Mouse (Mus musculus): ENCODE data around the gene S100a6. TPM values are rescaled to one million over a fixed set of nuclear protein-coding genes. Genes with fewer than 3 reads are reported as not detected.

The S100a6 gene
- polyA plus RNA-seq, 1 experiment from 2014 or later = 422 TPM

- no peak for ATAC-seq
- 90% methylated on average over 2 of the region's 2 CpGs for WGBS
These were observed 37.1 kb downstream of the S100a6 start for GRCm38 (mm10) chr3:90649832-90650231.

GRCm38 (mm10) chr3:90652878-90653508 is 40.3 kb downstream of the S100a6 start:
- Histone ChIP-seq H3K9ac (ENCODE audit: low read depth, low read length) (no peak overlapping the region), H3K27me3 (replicated peaks; ENCODE audit: control insufficient read depth, insufficient read depth, low read length) (no peaks in the 10 kb centered on the region; the same call in 1 of the 2 replicates), H3K4me1 (ENCODE audit: control insufficient read depth, insufficient read depth, low read length) (no peaks in the 10 kb centered on the region), H3K27ac (ENCODE audit: low read length) (no peak overlapping the region), H3K4me2 (ENCODE audit: low read depth, low read length) (no peak overlapping the region), H3K4me3 (ENCODE audit: low read length) (no peak overlapping the region), H3K9me3 (ENCODE audit: control insufficient read depth, low read length) (no peaks in the 10 kb centered on the region), H3K36me3 (ENCODE audit: control insufficient read depth, insufficient read depth, low read length) (no peaks in the 10 kb centered on the region)
- ATAC-seq = peak; percentile 78
- WGBS = 36% methylated on average over 5 of the region's 5 CpGs

More at GRCm38 (mm10) chr3:90649832-90650231, 37.1 kb downstream of the S100a6 start:
- Histone ChIP-seq H3K4me1 (ENCODE audit: control insufficient read depth, insufficient read depth, low read length) (no peaks in the 10 kb centered on the region), H3K27me3 (replicated peaks; ENCODE audit: control insufficient read depth, insufficient read depth, low read length) (no peaks in the 10 kb centered on the region; the same call in 1 of the 2 replicates), H3K9ac (ENCODE audit: low read depth, low read length) (no peak overlapping the region), H3K9me3 (ENCODE audit: control insufficient read depth, low read length) (no peaks in the 10 kb centered on the region), H3K27ac (ENCODE audit: low read length) (no peak overlapping the region), H3K36me3 (ENCODE audit: control insufficient read depth, insufficient read depth, low read length) (no peaks in the 10 kb centered on the region), H3K4me2 (ENCODE audit: low read depth, low read length) (no peak overlapping the region), H3K4me3 (ENCODE audit: low read length) (no peak overlapping the region)

GRCm38 (mm10) chr3:90653717-90654116 is 41.0 kb downstream of the S100a6 start, which contains the start of gene S100a7a:
Gene S100a7a, plus strand, starts transcription at chr3:90654017.
- no peaks in the 10 kb centered on the region for H3K4me1 ChIP-seq (ENCODE audit: control insufficient read depth, insufficient read depth, low read length)
- H3K4me3 ChIP-seq (ENCODE audit: low read length) = no peak within 1 kb of the TSS
- no peak within 1 kb of the TSS for H3K4me2 ChIP-seq (ENCODE audit: low read depth, low read length)
- H3K27me3 ChIP-seq (replicated peaks; ENCODE audit: control insufficient read depth, insufficient read depth, low read length) = no peaks in the 10 kb centered on the region; the same call in 1 of the 2 replicates
- H3K36me3 ChIP-seq (ENCODE audit: control insufficient read depth, insufficient read depth, low read length) = no peaks in the 10 kb centered on the region
- no peak within 1 kb of the TSS for H3K27ac ChIP-seq (ENCODE audit: low read length)
- ATAC-seq = no peak
- no peaks in the 10 kb centered on the region for H3K9me3 ChIP-seq (ENCODE audit: control insufficient read depth, low read length)
- no peak within 1 kb of the TSS for H3K9ac ChIP-seq (ENCODE audit: low read depth, low read length)

- Histone ChIP-seq H3K4me1 (ENCODE audit: control insufficient read depth, insufficient read depth, low read length) (no peaks in the 10 kb centered on the region), H3K9ac (ENCODE audit: low read depth, low read length) (no peak overlapping the region), H3K9me3 (ENCODE audit: control insufficient read depth, low read length) (no peaks in the 10 kb centered on the region), H3K4me3 (ENCODE audit: low read length) (no peak overlapping the region), H3K4me2 (ENCODE audit: low read depth, low read length) (no peak overlapping the region), H3K36me3 (ENCODE audit: control insufficient read depth, insufficient read depth, low read length) (no peaks in the 10 kb centered on the region), H3K27ac (ENCODE audit: low read length) (no peak overlapping the region), H3K27me3 (replicated peaks; ENCODE audit: control insufficient read depth, insufficient read depth, low read length) (no peaks in the 10 kb centered on the region; the same call in 1 of the 2 replicates)
- no peak for ATAC-seq
- WGBS = 69% methylated on average over 4 of the region's 4 CpGs
These were observed 44.7 kb downstream of the S100a6 start for GRCm38 (mm10) chr3:90657405-90657804.

- no peaks in the 10 kb centered on the region for H3K36me3 ChIP-seq (ENCODE audit: control insufficient read depth, insufficient read depth, low read length)
- no peak overlapping the region for H3K9ac ChIP-seq (ENCODE audit: low read depth, low read length)
- ATAC-seq = no peak
- no peak overlapping the region for H3K4me2 ChIP-seq (ENCODE audit: low read depth, low read length)
- H3K4me1 ChIP-seq (ENCODE audit: control insufficient read depth, insufficient read depth, low read length) = no peaks in the 10 kb centered on the region
- H3K27me3 ChIP-seq (replicated peaks; ENCODE audit: control insufficient read depth, insufficient read depth, low read length) = no peaks in the 10 kb centered on the region
- no peak overlapping the region for H3K4me3 ChIP-seq (ENCODE audit: low read length)
- no peaks in the 10 kb centered on the region for H3K9me3 ChIP-seq (ENCODE audit: control insufficient read depth, low read length)
- H3K27ac ChIP-seq (ENCODE audit: low read length) = no peak overlapping the region
These were observed 46.8 kb downstream of the S100a6 start for GRCm38 (mm10) chr3:90659364-90660044.

- H3K9me3 ChIP-seq (ENCODE audit: control insufficient read depth, low read length) = no peaks in the 10 kb centered on the region
- no peak overlapping the region for H3K4me2 ChIP-seq (ENCODE audit: low read depth, low read length)
- no peaks in the 10 kb centered on the region for H3K4me1 ChIP-seq (ENCODE audit: control insufficient read depth, insufficient read depth, low read length)
- WGBS = 81% methylated on average over 2 of the region's 2 CpGs
- no peaks in the 10 kb centered on the region for H3K36me3 ChIP-seq (ENCODE audit: control insufficient read depth, insufficient read depth, low read length)
- no peaks in the 10 kb centered on the region for H3K27me3 ChIP-seq (replicated peaks; ENCODE audit: control insufficient read depth, insufficient read depth, low read length)
- H3K9ac ChIP-seq (ENCODE audit: low read depth, low read length) = no peak overlapping the region
- H3K4me3 ChIP-seq (ENCODE audit: low read length) = no peak overlapping the region
- ATAC-seq = no peak
- no peak overlapping the region for H3K27ac ChIP-seq (ENCODE audit: low read length)
These were observed 51.5 kb downstream of the S100a6 start for GRCm38 (mm10) chr3:90664219-90664618.

GRCm38 (mm10) chr3:90668846-90669245 is 56.2 kb downstream of the S100a6 start, which contains the start of gene S100a8:
Gene S100a8, plus strand, starts transcription at chr3:90668978.
- Histone ChIP-seq H3K4me2 (ENCODE audit: low read depth, low read length) (no peak within 1 kb of the TSS), H3K36me3 (ENCODE audit: control insufficient read depth, insufficient read depth, low read length) (no peaks in the 10 kb centered on the region), H3K27ac (ENCODE audit: low read length) (no peak within 1 kb of the TSS), H3K9me3 (ENCODE audit: control insufficient read depth, low read length) (no peaks in the 10 kb centered on the region), H3K4me1 (ENCODE audit: control insufficient read depth, insufficient read depth, low read length) (no peaks in the 10 kb centered on the region), H3K4me3 (ENCODE audit: low read length) (no peak within 1 kb of the TSS), H3K9ac (ENCODE audit: low read depth, low read length) (no peak within 1 kb of the TSS), H3K27me3 (replicated peaks; ENCODE audit: control insufficient read depth, insufficient read depth, low read length) (no peaks in the 10 kb centered on the region)
- WGBS = 63% methylated on average over 8 of the region's 8 CpGs
- ATAC-seq = no peak

Other genes starting within 250 kb of the S100a6 start
- 8.4 and 8.6 TPM in 2 replicates for gene Slc27a3, start 222.9 kb upstream of the S100a6 start, polyA plus RNA-seq (2015; fragmentation: Nextera tagmentation; extraction: Ambion mirVana)
- 20.2 and 22.1 TPM in 2 replicates for gene Ints3, start 179.3 kb upstream of the S100a6 start, polyA plus RNA-seq (2015; fragmentation: Nextera tagmentation; extraction: Ambion mirVana)
- gene Npr1, start 147.0 kb upstream of the S100a6 start, polyA plus RNA-seq (2015; fragmentation: Nextera tagmentation; extraction: Ambion mirVana) = 5.6 and 6.6 TPM in 2 replicates
- 125 and 140 TPM in 2 replicates for gene Ilf2, start 136.8 kb upstream of the S100a6 start, polyA plus RNA-seq (2015; fragmentation: Nextera tagmentation; extraction: Ambion mirVana)
- gene Snapin, start 121.8 kb upstream of the S100a6 start, polyA plus RNA-seq (2015; fragmentation: Nextera tagmentation; extraction: Ambion mirVana) = 74.7 and 79.4 TPM in 2 replicates
- 90.4 and 99.8 TPM in 2 replicates for gene Chtop, start 103.4 kb upstream of the S100a6 start, polyA plus RNA-seq (2015; fragmentation: Nextera tagmentation; extraction: Ambion mirVana)
- 142 and 192 TPM in 2 replicates for gene S100a1, start 98.5 kb upstream of the S100a6 start, polyA plus RNA-seq (2015; fragmentation: Nextera tagmentation; extraction: Ambion mirVana)
- 38.5 and 40.8 TPM in 2 replicates for gene S100a13, start 98.4 kb upstream of the S100a6 start, polyA plus RNA-seq (2015; fragmentation: Nextera tagmentation; extraction: Ambion mirVana)
- 7.1 and 10.7 TPM in 2 replicates for gene S100a14, start 86.0 kb upstream of the S100a6 start, polyA plus RNA-seq (2015; fragmentation: Nextera tagmentation; extraction: Ambion mirVana)
- 99.1 and 113 TPM in 2 replicates for gene S100a16, start 75.6 kb upstream of the S100a6 start, polyA plus RNA-seq (2015; fragmentation: Nextera tagmentation; extraction: Ambion mirVana)
- gene S100a3, start 52.3 kb upstream of the S100a6 start, polyA plus RNA-seq (2015; fragmentation: Nextera tagmentation; extraction: Ambion mirVana) = 0.23 and 0.29 TPM in 2 replicates
- gene S100a2, start 22.6 kb upstream of the S100a6 start, polyA plus RNA-seq (2015; fragmentation: Nextera tagmentation; extraction: Ambion mirVana) = not detected in 2 replicates
- gene Gm42674, start 11.0 kb upstream of the S100a6 start, polyA plus RNA-seq (2015; fragmentation: Nextera tagmentation; extraction: Ambion mirVana) = not detected in 2 replicates
- gene S100a4, start 9.1 kb upstream of the S100a6 start, polyA plus RNA-seq (2015; fragmentation: Nextera tagmentation; extraction: Ambion mirVana) = 3.6 and 4.0 TPM in 2 replicates
- gene S100a5, start 4.4 kb upstream of the S100a6 start, polyA plus RNA-seq (2015; fragmentation: Nextera tagmentation; extraction: Ambion mirVana) = 13.2 and 16.0 TPM in 2 replicates
- gene S100a7a, start 41.1 kb downstream of the S100a6 start, polyA plus RNA-seq (2015; fragmentation: Nextera tagmentation; extraction: Ambion mirVana) = 0.17 and 0.42 TPM in 2 replicates
- 14.9 and 30.6 TPM in 2 replicates for gene S100a8, start 56.1 kb downstream of the S100a6 start, polyA plus RNA-seq (2015; fragmentation: Nextera tagmentation; extraction: Ambion mirVana)
- 10.1 and 27.1 TPM in 2 replicates for gene S100a9, start 82.8 kb downstream of the S100a6 start, polyA plus RNA-seq (2015; fragmentation: Nextera tagmentation; extraction: Ambion mirVana)
- not detected in 2 replicates for gene Pglyrp4, start 114.0 kb downstream of the S100a6 start, polyA plus RNA-seq (2015; fragmentation: Nextera tagmentation; extraction: Ambion mirVana)
- not detected in 2 replicates for gene Gm5849, start 165.0 kb downstream of the S100a6 start, polyA plus RNA-seq (2015; fragmentation: Nextera tagmentation; extraction: Ambion mirVana)

All from intestine, embryonic 16.5 days (tissue).